Mouse (Mus musculus): Measurements from ENCODE around the gene Ttc7b. TPM values are rescaled to one million over a fixed set of nuclear protein-coding genes. Genes with fewer than 3 reads are reported as not detected.

Ttc7b gene
- polyA plus RNA-seq, 1 experiment from 2014 or later = 1.0 TPM

- no peaks in the 10 kb centered on the region for H3K4me1 ChIP-seq (replicated peaks)
- no peak overlapping the region for H3K4me3 ChIP-seq (replicated peaks)
- H3K27me3 ChIP-seq = no peaks in the 10 kb centered on the region
- no peak overlapping the region for H3K27ac ChIP-seq (replicated peaks)
- no peak for ATAC-seq (ENCODE audit: insufficient read depth)
- 62% methylated on average over 2 of the region's 2 CpGs for WGBS (ENCODE audit: insufficient replicate concordance)
- H3K36me3 ChIP-seq (replicated peaks) = no peaks in the 10 kb centered on the region
- H3K9ac ChIP-seq = no peak overlapping the region
- no peak overlapping the region for H3K4me2 ChIP-seq
- no peaks in the 10 kb centered on the region for H3K9me3 ChIP-seq (replicated peaks)
These were observed 221.8 kb downstream of the Ttc7b start for GRCm38 (mm10) chr12:100298788-100299187.

- Histone ChIP-seq H3K4me3 (replicated peaks) (no peak overlapping the region), H3K27ac (replicated peaks) (no peak overlapping the region), H3K9me3 (replicated peaks) (no peaks in the 10 kb centered on the region), H3K9ac (no peak overlapping the region), H3K4me1 (replicated peaks) (no peaks in the 10 kb centered on the region), H3K27me3 (no peaks in the 10 kb centered on the region), H3K36me3 (replicated peaks) (no peaks in the 10 kb centered on the region), H3K4me2 (no peak overlapping the region)
- WGBS (ENCODE audit: insufficient replicate concordance) = 76% methylated on average over 4 of the region's 4 CpGs
- ATAC-seq (ENCODE audit: insufficient read depth) = no peak
These were observed 222.7 kb downstream of the Ttc7b start for GRCm38 (mm10) chr12:100297961-100298360.

GRCm38 (mm10) chr12:100294457-100294856 lies 226.2 kb downstream of the Ttc7b start:
- H3K9ac ChIP-seq = no peak overlapping the region
- 71% methylated on average over 2 of the region's 2 CpGs for WGBS (ENCODE audit: insufficient replicate concordance)
- ATAC-seq (ENCODE audit: insufficient read depth) = no peak

GRCm38 (mm10) chr12:100293956-100294355 lies 226.7 kb downstream of the Ttc7b start:
- H3K36me3 ChIP-seq (replicated peaks) = no peaks in the 10 kb centered on the region
- H3K9me3 ChIP-seq (replicated peaks) = no peaks in the 10 kb centered on the region
- no peaks in the 10 kb centered on the region; the same call in 1 of the 2 replicates for H3K4me1 ChIP-seq (replicated peaks)
- H3K4me2 ChIP-seq = no peak overlapping the region
- H3K9ac ChIP-seq = no peak overlapping the region
- H3K27me3 ChIP-seq = no peaks in the 10 kb centered on the region
- 67% methylated on average over 9 of the region's 9 CpGs for WGBS (ENCODE audit: insufficient replicate concordance)
- no peak overlapping the region for H3K4me3 ChIP-seq (replicated peaks)
- H3K27ac ChIP-seq (replicated peaks) = no peak overlapping the region
- no peak for ATAC-seq (ENCODE audit: insufficient read depth)

More at GRCm38 (mm10) chr12:100294457-100294856, 226.2 kb downstream of the Ttc7b start:
- no peak overlapping the region for H3K4me3 ChIP-seq (replicated peaks)
- H3K36me3 ChIP-seq (replicated peaks) = no peaks in the 10 kb centered on the region
- no peaks in the 10 kb centered on the region for H3K27me3 ChIP-seq
- no peak overlapping the region for H3K4me2 ChIP-seq
- H3K27ac ChIP-seq (replicated peaks) = no peak overlapping the region
- H3K4me1 ChIP-seq (replicated peaks) = no peaks in the 10 kb centered on the region
- H3K9me3 ChIP-seq (replicated peaks) = no peaks in the 10 kb centered on the region

- Histone ChIP-seq H3K36me3 (replicated peaks) (no peaks in the 10 kb centered on the region), H3K9me3 (replicated peaks) (no peaks in the 10 kb centered on the region), H3K4me3 (replicated peaks) (no peak overlapping the region), H3K27me3 (no peaks in the 10 kb centered on the region), H3K4me2 (no peak overlapping the region), H3K9ac (no peak overlapping the region), H3K4me1 (replicated peaks) (no peaks in the 10 kb centered on the region; the same call in 1 of the 2 replicates), H3K27ac (replicated peaks) (no peak overlapping the region)
- 59% methylated on average over 18 of the region's 18 CpGs for WGBS (ENCODE audit: insufficient replicate concordance)
- ATAC-seq (ENCODE audit: insufficient read depth) = no peak
These were observed 229.6 kb downstream of the Ttc7b start for GRCm38 (mm10) chr12:100290711-100291685.

GRCm38 (mm10) chr12:100290178-100290531 lies 230.5 kb downstream of the Ttc7b start:
- Histone ChIP-seq H3K4me2 (no peak overlapping the region), H3K4me1 (replicated peaks) (no peaks in the 10 kb centered on the region; the same call in 1 of the 2 replicates), H3K9me3 (replicated peaks) (no peaks in the 10 kb centered on the region), H3K9ac (no peak overlapping the region), H3K4me3 (replicated peaks) (no peak overlapping the region), H3K27me3 (no peaks in the 10 kb centered on the region), H3K27ac (replicated peaks) (no peak overlapping the region), H3K36me3 (replicated peaks) (no peaks in the 10 kb centered on the region)
- no peak for ATAC-seq (ENCODE audit: insufficient read depth)
- WGBS (ENCODE audit: insufficient replicate concordance) = 58% methylated on average over 11 of the region's 11 CpGs

- Histone ChIP-seq H3K4me1 (replicated peaks) (no peaks in the 10 kb centered on the region; the same call in 1 of the 2 replicates), H3K4me3 (replicated peaks) (no peak overlapping the region), H3K36me3 (replicated peaks) (no peaks in the 10 kb centered on the region), H3K9ac (no peak overlapping the region), H3K27ac (replicated peaks) (no peak overlapping the region), H3K4me2 (no peak overlapping the region), H3K9me3 (replicated peaks) (no peaks in the 10 kb centered on the region), H3K27me3 (no peaks in the 10 kb centered on the region)
- WGBS (ENCODE audit: insufficient replicate concordance) = 35% methylated on average over 8 of the region's 8 CpGs
- no peak for ATAC-seq (ENCODE audit: insufficient read depth)
These were observed 231.1 kb downstream of the Ttc7b start for GRCm38 (mm10) chr12:100289267-100290177.

- H3K4me2 ChIP-seq = no peak overlapping the region
- WGBS (ENCODE audit: insufficient replicate concordance) = 58% methylated on average over 5 of the region's 5 CpGs
- no peak overlapping the region for H3K4me3 ChIP-seq (replicated peaks)
- H3K27me3 ChIP-seq = no peaks in the 10 kb centered on the region
- no peak overlapping the region for H3K9ac ChIP-seq
- no peaks in the 10 kb centered on the region for H3K36me3 ChIP-seq (replicated peaks)
- no peaks in the 10 kb centered on the region for H3K9me3 ChIP-seq (replicated peaks)
- peaks cover 2% of the 10 kb centered on the region; the same call in 1 of the 2 replicates for H3K4me1 ChIP-seq (replicated peaks)
- H3K27ac ChIP-seq (replicated peaks) = no peak overlapping the region
- ATAC-seq (ENCODE audit: insufficient read depth) = no peak
These were observed 232.6 kb downstream of the Ttc7b start for GRCm38 (mm10) chr12:100288018-100288417.

- 63% methylated on average over 2 of the region's 2 CpGs for WGBS (ENCODE audit: insufficient replicate concordance)
- ATAC-seq (ENCODE audit: insufficient read depth) = no peak
- no peak overlapping the region for H3K4me3 ChIP-seq (replicated peaks)
- H3K4me2 ChIP-seq = no peak overlapping the region
- peaks cover 5% of the 10 kb centered on the region for H3K4me1 ChIP-seq (replicated peaks)
- no peaks in the 10 kb centered on the region for H3K27me3 ChIP-seq
- no peak overlapping the region for H3K27ac ChIP-seq (replicated peaks)
- no peaks in the 10 kb centered on the region for H3K9me3 ChIP-seq (replicated peaks)
- H3K9ac ChIP-seq = no peak overlapping the region
- H3K36me3 ChIP-seq (replicated peaks) = no peaks in the 10 kb centered on the region
These were observed 233.1 kb downstream of the Ttc7b start for GRCm38 (mm10) chr12:100287565-100287964.

- Histone ChIP-seq H3K4me2 (no peak overlapping the region), H3K36me3 (replicated peaks) (no peaks in the 10 kb centered on the region), H3K9ac (no peak overlapping the region), H3K4me1 (replicated peaks) (peaks cover 21% of the 10 kb centered on the region), H3K4me3 (replicated peaks) (no peak overlapping the region), H3K27ac (replicated peaks) (no peak overlapping the region), H3K27me3 (no peaks in the 10 kb centered on the region), H3K9me3 (replicated peaks) (no peaks in the 10 kb centered on the region)
- 34% methylated on average over 1 of the region's 1 CpGs for WGBS (ENCODE audit: insufficient replicate concordance)
- no peak for ATAC-seq (ENCODE audit: insufficient read depth)
These were observed 237.3 kb downstream of the Ttc7b start for GRCm38 (mm10) chr12:100283283-100283682.
